Mouse (Mus musculus) urinary bladder, postnatal 25 days (tissue): ENCODE data around the gene Vmn1r79.
"Not testable (repeated sequence)": the region's sequence is repeated elsewhere in the genome, so short reads cannot be mapped to it uniquely, and the experiment has no call there.

Source experiments
- DNase-seq: peaks from one replicate; pipeline ENCODE4 v3.0.0; 2022; ENCODE audit warnings: low spot score

Gene Vmn1r79

GRCm38 (mm10) chr7:12170979-12171378, at the start of gene Vmn1r79:
Vmn1r79 (plus strand) TSS chr7:12171279.
- not testable (repeated sequence) for DNase-seq

- DNase-seq = no peak
These were observed 21.1 kb upstream of the Vmn1r79 start, which contains the start of gene Vmn1r78 for GRCm38 (mm10) chr7:12149957-12150356. Vmn1r78 (plus strand) TSS chr7:12150257.

- not testable (repeated sequence) for DNase-seq
These were observed 14.6 kb upstream of the Vmn1r79 start for GRCm38 (mm10) chr7:12156463-12156862.

- DNase-seq = not testable (repeated sequence)
These were observed 1.8 kb downstream of the Vmn1r79 start for GRCm38 (mm10) chr7:12172926-12173325.

GRCm38 (mm10) chr7:12188986-12189385, 17.9 kb downstream of the Vmn1r79 start, which contains the start of gene Vmn1r80:
Vmn1r80 (plus strand) TSS chr7:12189286.
- DNase-seq = no peak

- no peak for DNase-seq
These were observed 33.1 kb downstream of the Vmn1r79 start for GRCm38 (mm10) chr7:12204141-12204540.
